Mouse (Mus musculus): ENCODE measurements around the gene Nt5e.
A peak's percentile ranks its signal among the peaks of the same experiment; 100 is the strongest.

The Nt5e gene

GRCm38 (mm10) chr9:88404088-88404487, 77.1 kb downstream of the Nt5e start:
- peak; percentile 17 for DNase-seq

GRCm38 (mm10) chr9:88404515-88404914, 77.5 kb downstream of the Nt5e start:
- DNase-seq = no peak

DNA sequence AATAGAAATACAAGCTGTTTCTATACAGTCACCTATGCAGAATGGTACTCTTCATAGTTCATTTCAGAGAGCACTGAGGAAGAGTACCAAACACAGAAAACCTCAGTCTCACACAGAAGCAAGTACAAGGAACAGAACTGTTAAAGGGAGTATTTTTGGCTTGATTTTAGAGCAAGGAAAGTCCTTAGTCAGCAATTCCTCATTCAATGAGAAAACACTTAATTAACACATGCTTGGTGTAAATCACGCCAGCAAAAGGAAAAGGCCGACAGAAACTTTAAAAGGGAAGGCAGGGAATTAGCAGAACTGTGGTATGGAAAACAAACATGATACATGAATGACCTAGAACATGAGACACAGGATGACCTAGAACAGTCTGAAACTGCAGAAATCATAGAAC, 83.0 kb downstream of the Nt5e start:
- no peak for DNase-seq

DNA sequence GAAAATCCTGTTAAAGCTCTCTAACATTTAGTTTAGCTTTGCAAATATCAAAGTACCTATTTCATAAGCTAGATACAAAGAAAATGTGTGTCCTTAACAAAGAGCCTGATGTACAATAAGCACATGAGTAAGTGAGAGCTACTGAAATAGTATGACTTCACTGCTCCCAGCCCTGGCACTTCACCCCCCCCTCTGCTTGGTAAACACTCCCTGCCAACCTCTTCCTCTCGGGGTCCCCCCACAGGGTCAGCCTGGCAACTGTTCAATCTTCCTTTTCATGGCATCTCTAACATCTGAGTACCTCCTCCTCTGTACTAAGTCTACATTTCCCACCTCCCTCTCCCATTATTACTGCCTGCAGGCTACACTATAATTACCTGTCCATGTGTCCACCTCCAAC, 89.8 kb downstream of the Nt5e start:
- no peak for DNase-seq
